Mouse (Mus musculus): ENCODE data around the gene Fign.

DNA sequence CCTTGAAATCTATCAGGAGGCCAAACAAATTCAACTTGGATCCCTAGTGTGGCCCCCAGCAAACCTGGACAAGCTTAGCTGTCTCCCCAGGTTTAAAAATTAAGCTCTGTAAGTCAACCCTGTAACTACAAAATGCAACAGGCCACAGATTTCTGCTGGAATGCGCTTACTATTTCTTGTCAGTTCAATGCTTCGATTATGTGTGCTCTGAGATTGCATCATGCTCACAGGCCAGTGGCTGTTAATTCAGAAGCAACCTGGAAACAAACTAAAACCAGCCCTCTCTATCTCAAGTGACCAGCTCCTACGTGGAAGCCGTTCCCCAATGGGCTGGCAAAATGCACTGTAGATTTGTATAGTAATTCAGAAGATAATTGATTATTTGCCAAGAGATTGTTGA is 71.9 kb downstream of the Fign start:
- TF ChIP-seq CTCF (IDR thresholded peaks at IDR 0.05; ENCODE audit: control insufficient read depth, insufficient read depth, low read length) = no peak
- TF ChIP-seq POLR2A (IDR thresholded peaks at IDR 0.05; ENCODE audit: borderline replicate concordance, control insufficient read depth, low read depth, low read length) = no peak
